In genomic region chr11:67514401-67514800, GRCm38 (mm10) we compare ENCODE assay signal across 12 mouse cellular contexts. TPM values are rescaled to one million over a fixed set of nuclear protein-coding genes. Genes with fewer than 3 reads are reported as not detected.
DNase-seq lines count a peak whose midpoint lies in the region; ATAC-seq and TF ChIP-seq lines count a peak whose summit lies in the region.
"Had no signal": no experiment of that assay in that cellular context is flagged by ENCODE, and none has a peak within 500 bp of the region (broad histone marks: within the 10 kb centered on the region; RNA-seq: fewer than 3 reads in every experiment).

No protein-coding gene starts in this region.

- H3K4me3 ChIP-seq in hindbrain, embryonic 14.5 days (replicated peaks; ENCODE audit: low read length) = no peak overlapping the region
- H3K4me3 ChIP-seq in hindbrain, embryonic 13.5 days = no peak overlapping the region
- no peak overlapping the region for H3K4me3 ChIP-seq in midbrain, embryonic 15.5 days
- no peak overlapping the region for H3K4me3 ChIP-seq in midbrain, embryonic 10.5 days
- no peak overlapping the region for H3K4me3 ChIP-seq in embryonic fibroblast, embryonic 13.5 days (ENCODE audit: insufficient read depth, low read length)
- no peak overlapping the region for H3K4me3 ChIP-seq in intestine, embryonic 15.5 days (replicated peaks)
- H3K4me3 ChIP-seq: heart, embryonic 15.5 days had no signal

- H3K4me2 ChIP-seq in hindbrain, embryonic 14.5 days (replicated peaks) = no peak overlapping the region
- H3K4me2 ChIP-seq in hindbrain, embryonic 13.5 days = no peak overlapping the region
- H3K4me2 ChIP-seq in midbrain, embryonic 15.5 days = no peak overlapping the region
- no peak overlapping the region for H3K4me2 ChIP-seq in intestine, embryonic 15.5 days (replicated peaks)
- H3K4me2 ChIP-seq: heart, embryonic 15.5 days had no signal

- no peak for DNase-seq in hindbrain, embryonic 14.5 days (ENCODE audit: low spot score)
- DNase-seq in midbrain, embryonic 10.5 days (ENCODE audit: low spot score) = no peak
- DNase-seq in yolk sac, embryonic 10.5 days (ENCODE audit: low spot score) = peak; percentile 57
- DNase-seq: cerebellum, adult 11-12 months; layer of hippocampus, postnatal 36 days had no signal

- no peaks in the 10 kb centered on the region for H3K4me1 ChIP-seq in hindbrain, embryonic 14.5 days (replicated peaks; ENCODE audit: control insufficient read depth, insufficient read depth, low read length)
- no peaks in the 10 kb centered on the region for H3K4me1 ChIP-seq in hindbrain, embryonic 13.5 days (replicated peaks)
- H3K4me1 ChIP-seq in midbrain, embryonic 15.5 days = no peaks in the 10 kb centered on the region; the same call in 1 of the 2 replicates
- peaks cover 6% of the 10 kb centered on the region for H3K4me1 ChIP-seq in midbrain, embryonic 10.5 days
- peaks cover 10% of the 10 kb centered on the region for H3K4me1 ChIP-seq in embryonic fibroblast, embryonic 13.5 days (ENCODE audit: control insufficient read depth, insufficient read depth, low read length)
- peaks cover 12% of the 10 kb centered on the region; the same call in 1 of the 2 replicates for H3K4me1 ChIP-seq in intestine, embryonic 15.5 days (replicated peaks)

- 88% methylated on average over 8 of the region's 8 CpGs for WGBS in hindbrain, embryonic 14.5 days
- 94% methylated on average over 8 of the region's 8 CpGs for WGBS in hindbrain, embryonic 13.5 days
- WGBS in midbrain, embryonic 15.5 days = 90% methylated on average over 8 of the region's 8 CpGs
- WGBS in midbrain, embryonic 10.5 days = 86% methylated on average over 8 of the region's 8 CpGs
- 87% methylated on average over 8 of the region's 8 CpGs for WGBS in intestine, embryonic 15.5 days

- H3K9me3 ChIP-seq in hindbrain, embryonic 14.5 days (ENCODE audit: control insufficient read depth, low read length) = 0 out of 2 replicates have a peak, but pooled peaks cover 4% of the 10 kb centered on the region
- no peaks in the 10 kb centered on the region for H3K9me3 ChIP-seq in hindbrain, embryonic 13.5 days
- no peaks in the 10 kb centered on the region for H3K9me3 ChIP-seq in midbrain, embryonic 15.5 days
- H3K9me3 ChIP-seq in midbrain, embryonic 10.5 days (replicated peaks) = peaks cover 6% of the 10 kb centered on the region
- H3K9me3 ChIP-seq in intestine, embryonic 15.5 days = no peaks in the 10 kb centered on the region
- H3K9me3 ChIP-seq: heart, embryonic 15.5 days had no signal

- no peak for TF ChIP-seq POLR2A in embryonic fibroblast, embryonic 13.5 days (IDR thresholded peaks at IDR 0.05; ENCODE audit: low read depth, low read length)

- H3K36me3 ChIP-seq in hindbrain, embryonic 14.5 days (replicated peaks; ENCODE audit: control insufficient read depth, insufficient read depth) = no peaks in the 10 kb centered on the region
- H3K36me3 ChIP-seq in hindbrain, embryonic 13.5 days = no peaks in the 10 kb centered on the region
- no peaks in the 10 kb centered on the region for H3K36me3 ChIP-seq in midbrain, embryonic 15.5 days (replicated peaks)
- no peaks in the 10 kb centered on the region for H3K36me3 ChIP-seq in midbrain, embryonic 10.5 days
- H3K36me3 ChIP-seq in intestine, embryonic 15.5 days = no peaks in the 10 kb centered on the region
- H3K36me3 ChIP-seq: heart, embryonic 15.5 days had no signal

- ATAC-seq in hindbrain, embryonic 14.5 days (ENCODE audit: low FRiP score) = no peak
- ATAC-seq in hindbrain, embryonic 13.5 days (ENCODE audit: low FRiP score) = no peak
- no peak for ATAC-seq in midbrain, embryonic 15.5 days (replicated peaks)
- no peak for ATAC-seq in intestine, embryonic 15.5 days
- no peak for ATAC-seq in activated CD4-positive, CD25-positive, alpha-beta regulatory T cell, adult 4 months

- H3K9ac ChIP-seq in hindbrain, embryonic 14.5 days = no peak overlapping the region
- no peak overlapping the region for H3K9ac ChIP-seq in hindbrain, embryonic 13.5 days
- no peak overlapping the region for H3K9ac ChIP-seq in midbrain, embryonic 15.5 days
- no peak overlapping the region for H3K9ac ChIP-seq in intestine, embryonic 15.5 days
- H3K9ac ChIP-seq: heart, embryonic 15.5 days had no signal

- no peaks in the 10 kb centered on the region for H3K27me3 ChIP-seq in hindbrain, embryonic 14.5 days (ENCODE audit: control insufficient read depth, insufficient read depth, low read length)
- no peaks in the 10 kb centered on the region for H3K27me3 ChIP-seq in hindbrain, embryonic 13.5 days
- no peaks in the 10 kb centered on the region for H3K27me3 ChIP-seq in midbrain, embryonic 15.5 days (replicated peaks)
- H3K27me3 ChIP-seq in midbrain, embryonic 10.5 days (ENCODE audit: low read depth, poor library complexity, severe bottlenecking) = no peaks in the 10 kb centered on the region
- no peaks in the 10 kb centered on the region for H3K27me3 ChIP-seq in intestine, embryonic 15.5 days (replicated peaks)
- H3K27me3 ChIP-seq: heart, embryonic 15.5 days had no signal

- peak; percentile 27; the same call in 1 of the 2 replicates for TF ChIP-seq CTCF in embryonic fibroblast, embryonic 13.5 days (IDR thresholded peaks at IDR 0.05; ENCODE audit: borderline replicate concordance, insufficient read depth, low read length)

- peak overlapping the region; percentile 32; the same call in 1 of the 2 replicates for H3K27ac ChIP-seq in hindbrain, embryonic 14.5 days
- no peak overlapping the region for H3K27ac ChIP-seq in hindbrain, embryonic 13.5 days
- 0 out of 2 replicates have a peak overlapping the region, but pooled peaks have one; percentile 18 for H3K27ac ChIP-seq in midbrain, embryonic 15.5 days
- no peak overlapping the region for H3K27ac ChIP-seq in midbrain, embryonic 10.5 days (replicated peaks)
- peak overlapping the region; percentile 72 for H3K27ac ChIP-seq in embryonic fibroblast, embryonic 13.5 days (ENCODE audit: insufficient read depth, low read length)
- no peak overlapping the region for H3K27ac ChIP-seq in intestine, embryonic 15.5 days
- H3K27ac ChIP-seq: macrophage had no signal

RNA-seq across cellular contexts. Expression of gene Gas7, which starts 59.2 kb away (rescaled TPM):
- 19.4 and 21.8 TPM in 2 replicates for polyA plus RNA-seq in hindbrain, embryonic 14.5 days (2014; fragmentation: Nextera tagmentation; extraction: Ambion mirVana)
- 11.0 and 11.3 TPM in 2 replicates for polyA plus RNA-seq in hindbrain, embryonic 13.5 days (2015; fragmentation: Nextera tagmentation; extraction: Ambion mirVana)
- polyA plus RNA-seq in midbrain, embryonic 15.5 days (2015; fragmentation: Nextera tagmentation; extraction: Ambion mirVana) = 36.1 and 37.6 TPM in 2 replicates
- polyA plus RNA-seq in midbrain, embryonic 10.5 days (2016; fragmentation: Nextera tagmentation; extraction: Ambion mirVana) = 2.9 and 3.4 TPM in 2 replicates
- polyA plus RNA-seq in embryonic fibroblast, embryonic 13.5 days (2011; ENCODE audit: insufficient read length, low read depth, missing spikeins) = 22.7 and 23.6 TPM in 2 replicates
- polyA plus RNA-seq in intestine, embryonic 15.5 days (2015; fragmentation: Nextera tagmentation; extraction: Ambion mirVana) = 10.1 and 10.4 TPM in 2 replicates
- polyA plus RNA-seq in activated CD4-positive, CD25-positive, alpha-beta regulatory T cell, adult 4 months (2017; shearing (Covaris generic)) = under 1 TPM; 0.34 to 0.52 TPM

Comparison
In these comparisons a context has a peak if more than half of its experiments do, and no peak if none do; other contexts are left out.
1. H3K27ac ChIP-seq: peak in hindbrain, embryonic 14.5 days (single experiment), midbrain, embryonic 15.5 days (single experiment) and embryonic fibroblast, embryonic 13.5 days (single experiment); none in hindbrain, embryonic 13.5 days (single experiment), midbrain, embryonic 10.5 days (single experiment) and intestine, embryonic 15.5 days (single experiment).